Mouse (Mus musculus): Measurements from ENCODE around the gene Lxn.

The Lxn gene

GRCm38 (mm10) chr3:67463450-67464372, at the start of gene Lxn:
Lxn (minus strand) TSS chr3:67463926.
- DNase-seq (ENCODE audit: low read depth, low spot score), result peak; percentile 79

GRCm38 (mm10) chr3:67512807-67513206, 49.1 kb upstream of the Lxn start:
- DNase-seq (ENCODE audit: low read depth, low spot score), result peak; percentile 90

DNA sequence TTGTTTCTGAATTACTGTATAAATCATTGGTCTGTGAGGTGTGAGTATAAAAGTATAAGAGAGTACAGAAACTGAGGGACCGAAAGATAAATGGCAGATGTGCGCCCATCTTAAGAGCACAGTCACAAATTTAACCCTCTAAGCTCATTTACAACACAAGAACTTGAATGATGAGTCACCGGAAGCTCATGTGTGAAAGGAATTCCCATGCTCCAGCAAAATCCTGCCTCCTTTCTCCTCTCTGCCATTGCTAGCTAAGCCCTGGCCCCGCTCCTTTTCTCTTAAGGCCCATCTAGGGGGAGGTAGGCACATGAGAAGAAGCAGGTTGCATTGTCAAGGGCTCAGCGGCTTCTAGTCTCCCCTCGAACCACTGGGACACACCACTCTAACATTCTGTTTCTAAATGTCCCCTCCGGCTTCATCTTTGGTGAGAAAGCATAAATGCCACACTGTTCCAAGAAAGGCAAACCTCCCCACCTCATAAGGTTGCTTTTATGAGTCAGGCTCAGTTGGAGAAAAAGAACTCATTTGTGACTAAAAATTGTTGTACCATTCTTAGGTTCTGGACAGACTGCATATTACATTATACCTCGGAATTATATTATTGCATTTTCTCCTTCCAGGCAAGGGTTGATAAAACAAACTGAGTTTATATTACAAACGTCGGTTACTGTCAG, 44.6 kb upstream of the Lxn start:
- DNase-seq (ENCODE audit: low read depth, low spot score), result peak; percentile 62

- DNase-seq (ENCODE audit: low read depth, low spot score), result peak; percentile 60
Measured at GRCm38 (mm10) chr3:67505286-67505685, 41.6 kb upstream of the Lxn start.

DNA sequence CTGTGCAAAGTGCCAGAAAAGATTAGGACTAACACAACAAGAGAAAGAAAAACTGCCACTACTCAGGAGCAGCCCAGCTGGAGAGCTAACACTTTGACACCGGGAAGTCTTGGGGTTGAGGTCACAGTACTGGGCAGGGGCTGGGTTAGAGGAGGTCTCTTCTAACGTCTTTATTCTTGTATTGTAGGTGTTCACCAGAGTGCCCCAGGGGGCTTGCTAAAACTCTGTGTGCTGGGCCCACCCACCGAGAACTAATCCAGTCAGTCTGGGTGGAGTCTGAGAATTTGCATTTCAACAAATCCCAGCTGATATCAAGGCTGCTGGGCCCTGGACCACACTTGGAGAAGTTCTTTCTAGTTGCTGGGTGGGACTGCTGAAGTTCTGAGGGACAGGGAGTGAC, 40.2 kb upstream of the Lxn start:
- DNase-seq (ENCODE audit: low read depth, low spot score), result no peak

DNA sequence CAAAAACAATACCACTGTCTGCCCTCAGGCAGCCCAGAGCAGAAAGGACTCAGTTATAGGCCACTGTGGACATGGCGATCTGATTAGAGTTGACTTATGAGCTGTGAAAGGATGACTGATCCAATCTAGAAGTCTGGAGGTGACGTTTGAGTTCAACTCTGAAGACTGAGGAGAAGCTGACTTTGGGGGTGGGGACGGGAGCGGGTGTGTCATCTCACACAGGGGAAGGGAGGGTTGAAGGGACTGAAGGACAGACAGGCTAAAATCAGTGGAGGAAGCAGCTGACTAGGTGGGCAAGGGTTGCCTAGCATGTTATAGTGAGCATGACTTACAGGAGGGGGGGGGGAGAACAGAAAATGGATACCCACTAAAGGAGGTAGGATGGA, 35.7 kb upstream of the Lxn start:
- DNase-seq (ENCODE audit: low read depth, low spot score), result no peak

DNA sequence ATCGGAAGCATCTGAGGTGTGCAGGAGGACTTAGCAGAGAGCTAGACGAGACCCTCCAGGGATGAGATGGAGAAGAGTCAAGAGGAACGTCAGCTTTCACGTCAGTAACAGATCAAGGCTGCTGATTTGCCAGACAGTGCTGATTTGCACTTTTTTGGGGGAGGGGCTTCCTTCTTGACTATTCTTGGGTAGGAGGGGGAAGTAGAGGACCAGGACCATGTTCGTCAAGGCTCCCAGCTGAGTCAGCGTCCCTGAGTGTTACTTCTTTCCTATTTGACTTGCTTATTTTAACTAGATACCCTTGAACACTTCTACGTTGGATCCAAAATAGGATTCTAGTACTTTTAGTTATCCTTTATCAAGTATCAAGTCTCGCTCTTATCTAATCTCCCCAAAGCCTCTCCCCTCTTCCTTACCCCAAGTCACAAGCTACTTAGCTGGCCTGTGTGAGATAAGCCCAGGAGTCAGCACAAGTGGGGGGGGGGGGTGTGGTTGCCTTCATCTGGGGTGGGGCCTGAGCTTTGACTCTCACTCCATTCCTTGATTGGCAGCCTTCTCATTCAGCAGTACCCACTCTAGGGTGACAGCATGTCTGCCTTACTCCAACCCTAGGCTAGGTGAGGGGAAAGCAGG, 35.2 kb upstream of the Lxn start:
- DNase-seq (ENCODE audit: low read depth, low spot score), result no peak

- no peak for DNase-seq (ENCODE audit: low read depth, low spot score)
Measured at GRCm38 (mm10) chr3:67497998-67498397, 34.3 kb upstream of the Lxn start.

DNA sequence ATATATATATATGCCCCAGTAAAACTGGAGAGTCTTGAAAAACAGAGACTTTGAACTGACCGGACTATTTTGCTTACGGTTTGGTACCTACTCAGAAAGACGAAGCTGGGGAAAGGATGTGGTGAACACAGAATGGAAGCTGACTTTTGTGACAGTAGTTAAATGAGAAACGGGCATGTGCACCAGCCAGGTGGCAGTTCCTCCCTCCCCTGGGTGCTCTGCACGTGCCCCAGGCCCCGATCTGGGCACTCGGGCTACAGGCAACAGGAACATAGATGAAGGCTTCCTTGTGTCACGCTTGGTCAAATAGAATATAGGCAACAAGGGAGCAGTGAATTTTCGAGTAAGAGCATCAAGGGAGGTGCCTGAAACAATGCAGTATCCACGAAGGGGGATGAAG, 32.6 kb upstream of the Lxn start:
- DNase-seq (ENCODE audit: low read depth, low spot score), result no peak

DNA sequence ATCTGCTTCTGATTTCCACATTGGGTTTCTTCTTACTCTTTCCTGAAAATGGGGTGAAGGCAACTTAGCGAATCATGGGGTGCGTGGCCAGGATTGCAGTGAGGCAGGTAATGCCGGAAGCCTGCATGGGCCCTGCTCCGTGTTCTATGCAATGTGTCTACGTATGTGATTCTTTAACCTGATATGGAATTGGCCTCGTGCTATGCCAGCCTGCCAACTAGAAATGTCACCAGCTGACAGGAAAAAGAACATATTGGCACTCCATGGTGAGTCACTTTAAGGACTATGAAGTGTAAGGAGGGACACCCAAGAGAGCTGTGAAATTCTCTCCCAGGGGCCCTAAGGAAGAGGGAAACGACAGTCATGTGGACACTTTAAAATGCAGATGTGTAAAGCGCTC, 29.4 kb upstream of the Lxn start:
- DNase-seq (ENCODE audit: low read depth, low spot score), result no peak

DNA sequence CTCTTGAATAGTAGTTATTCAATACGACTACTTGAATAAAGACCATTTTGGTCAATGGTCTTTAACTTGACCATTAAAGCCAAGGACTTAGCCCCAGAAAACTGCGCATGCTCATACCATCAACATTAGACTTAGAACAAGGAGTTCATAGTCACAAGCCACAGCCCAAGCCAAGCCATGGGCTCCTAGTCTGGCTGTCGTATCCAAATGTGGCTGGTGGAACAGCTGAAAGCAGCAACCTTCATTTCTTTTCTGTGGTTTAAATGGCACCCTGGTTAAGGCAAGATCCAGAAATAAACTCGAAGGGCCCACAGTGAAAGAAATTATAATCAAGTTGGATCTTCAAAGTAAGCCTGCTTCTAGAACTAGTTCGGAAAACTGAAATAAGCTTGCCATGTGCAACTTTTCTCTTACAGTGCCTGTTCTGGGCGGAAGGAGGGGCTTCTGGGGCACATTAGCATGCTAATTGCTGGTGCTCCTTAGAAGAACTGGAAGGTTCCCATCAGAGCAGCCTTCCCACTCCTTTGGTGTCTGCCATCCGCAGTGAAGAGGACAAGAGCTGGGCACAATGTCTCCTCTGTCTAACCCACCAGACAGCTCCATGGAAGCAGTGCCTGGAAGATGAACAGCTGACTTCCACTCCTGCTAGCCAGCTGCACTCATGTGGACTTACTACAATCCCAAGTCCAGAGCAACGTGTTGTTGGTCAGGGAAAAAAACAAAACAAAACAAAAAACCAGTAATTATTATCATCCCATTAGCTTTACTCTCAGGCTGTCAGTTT, 28.6 kb upstream of the Lxn start:
- DNase-seq (ENCODE audit: low read depth, low spot score), result no peak

DNA sequence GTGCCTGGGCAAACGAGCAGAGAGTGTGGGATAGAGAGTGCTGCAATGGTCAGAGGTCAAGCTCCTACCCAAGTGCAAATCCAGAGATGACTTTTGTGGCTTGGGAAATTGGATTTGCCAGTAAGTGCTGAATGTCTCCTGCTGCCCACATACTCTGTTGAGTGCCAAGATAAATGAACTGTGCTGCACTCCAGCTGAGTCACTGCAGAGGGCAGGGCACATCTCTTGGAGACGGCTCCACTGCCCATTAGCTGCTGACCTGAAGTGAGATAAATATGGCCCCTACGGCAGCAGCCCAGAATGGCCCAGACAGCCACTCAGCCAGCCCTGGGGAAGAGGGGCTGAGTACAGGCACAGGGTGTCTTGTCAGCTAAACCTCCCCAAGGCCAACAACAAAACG, 26.4 kb upstream of the Lxn start:
- peak; percentile 90 for DNase-seq (ENCODE audit: low read depth, low spot score)

GRCm38 (mm10) chr3:67485233-67485632, 21.5 kb upstream of the Lxn start:
- DNase-seq (ENCODE audit: low read depth, low spot score), result no peak

DNA sequence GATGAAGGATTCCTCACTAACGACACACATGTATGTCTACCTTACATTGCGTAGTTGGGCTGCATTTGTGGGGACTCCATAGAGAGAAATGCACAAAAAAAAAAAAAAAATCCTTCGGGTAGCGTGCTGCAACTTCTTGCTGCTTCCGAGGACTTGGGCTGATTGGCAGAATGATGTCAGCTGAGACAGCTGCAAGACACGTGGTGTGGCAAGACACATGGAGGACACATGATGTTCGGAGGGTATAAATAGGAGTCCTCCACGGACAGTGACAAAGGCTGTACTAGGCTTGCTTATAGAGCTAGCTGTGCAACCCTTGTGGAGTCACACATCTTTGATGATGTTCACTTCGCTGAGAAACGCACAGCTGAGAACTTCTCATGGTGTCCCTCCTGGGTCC, 18.7 kb upstream of the Lxn start:
- no peak for DNase-seq (ENCODE audit: low read depth, low spot score)

DNA sequence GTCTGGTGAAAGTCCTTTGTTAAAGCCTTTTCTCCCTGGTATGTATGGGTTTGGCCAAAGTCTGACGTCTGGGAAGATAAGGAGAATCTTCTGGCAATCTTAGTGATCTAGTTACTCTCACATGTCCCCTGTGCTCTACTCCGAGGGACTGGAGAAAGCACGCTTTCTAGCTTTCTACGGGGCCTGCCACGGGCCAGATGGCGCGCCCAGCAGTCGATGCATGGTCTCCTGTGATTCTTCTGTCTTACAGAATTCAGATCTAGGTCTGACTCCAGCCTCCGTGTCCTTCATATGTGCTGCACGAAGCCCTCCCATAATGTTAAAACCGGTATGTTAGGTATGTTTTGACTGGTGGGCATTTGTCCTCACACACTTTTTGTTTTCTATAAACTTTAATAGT, 16.1 kb upstream of the Lxn start:
- DNase-seq (ENCODE audit: low read depth, low spot score), result no peak

- no peak for DNase-seq (ENCODE audit: low read depth, low spot score)
Measured at GRCm38 (mm10) chr3:67473438-67473837, 9.7 kb upstream of the Lxn start.

DNA sequence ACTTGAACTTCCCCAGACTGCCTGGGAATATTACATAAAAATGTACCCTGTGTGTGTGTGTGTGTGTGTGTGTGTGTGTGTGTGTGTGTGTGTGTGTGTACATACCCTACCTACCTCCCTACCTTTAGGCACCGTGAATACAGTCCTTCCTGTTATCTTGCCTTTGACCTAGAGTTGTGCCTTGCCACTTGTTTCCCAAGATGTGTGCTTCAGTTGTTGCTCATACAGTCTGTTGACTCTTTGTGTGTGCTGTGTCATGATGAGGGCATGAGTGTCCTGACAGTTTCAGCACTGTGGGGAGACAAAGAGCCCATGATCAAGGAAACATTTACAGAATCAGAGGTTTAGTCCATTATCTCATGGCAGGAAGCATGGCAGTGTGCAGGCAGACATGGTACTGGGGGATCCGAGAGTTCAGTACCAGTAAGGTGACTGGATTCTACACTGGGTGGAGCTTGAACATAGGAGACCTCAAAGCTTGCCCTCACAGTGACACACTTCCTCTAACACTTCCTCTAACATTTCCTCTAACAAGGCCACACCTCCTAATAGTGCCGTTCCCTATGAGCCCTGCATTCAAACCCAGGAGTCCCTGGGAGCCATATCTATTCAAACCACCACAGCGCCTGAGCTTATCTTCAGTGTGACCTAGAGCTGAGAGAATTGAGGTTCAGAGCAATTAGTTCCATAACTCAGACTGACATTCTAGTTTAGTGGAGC, 7.8 kb upstream of the Lxn start:
- DNase-seq (ENCODE audit: low read depth, low spot score), result no peak

DNA sequence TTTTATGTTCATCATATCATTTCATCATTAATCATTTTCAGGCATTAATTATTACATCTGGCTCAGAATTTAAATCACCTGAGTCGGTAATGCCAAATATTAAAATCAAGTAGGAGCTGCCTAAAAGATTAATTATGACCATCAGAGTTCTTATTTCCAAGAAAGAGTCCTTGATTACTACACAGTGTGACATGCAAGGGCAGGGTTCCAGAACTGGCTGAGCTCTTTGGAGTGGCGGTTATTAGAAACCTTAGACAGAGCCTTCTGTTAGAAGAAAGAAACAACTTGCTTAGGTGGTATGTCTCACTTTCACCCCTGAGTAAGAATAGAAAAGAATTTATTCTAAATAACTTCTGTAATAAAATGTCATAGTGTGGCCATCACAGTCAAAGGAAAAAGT, 3.6 kb upstream of the Lxn start:
- no peak for DNase-seq (ENCODE audit: low read depth, low spot score)

DNA sequence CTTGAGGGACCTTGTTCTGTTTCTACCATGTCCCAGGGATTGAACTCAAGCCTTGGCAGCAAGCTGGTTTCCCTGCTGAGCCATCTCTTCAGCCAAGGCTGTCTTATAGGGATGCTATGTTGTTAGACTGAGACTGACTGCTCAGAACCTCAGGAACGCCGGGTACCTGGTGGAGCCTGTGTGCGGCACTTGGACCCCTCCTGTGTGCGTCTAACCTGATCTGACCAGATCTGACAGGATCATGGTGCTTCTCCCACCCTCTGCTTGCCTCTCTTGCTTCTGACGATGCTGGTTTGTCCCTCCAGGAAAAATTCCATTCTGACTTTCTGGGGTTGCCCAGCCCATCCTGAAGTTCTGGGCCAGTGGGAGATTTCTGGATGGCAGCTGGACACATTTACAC, 2.9 kb upstream of the Lxn start:
- no peak for DNase-seq (ENCODE audit: low read depth, low spot score)

GRCm38 (mm10) chr3:67463001-67463400, 725 bp downstream of the Lxn start:
- peak; percentile 52 for DNase-seq (ENCODE audit: low read depth, low spot score)

DNA sequence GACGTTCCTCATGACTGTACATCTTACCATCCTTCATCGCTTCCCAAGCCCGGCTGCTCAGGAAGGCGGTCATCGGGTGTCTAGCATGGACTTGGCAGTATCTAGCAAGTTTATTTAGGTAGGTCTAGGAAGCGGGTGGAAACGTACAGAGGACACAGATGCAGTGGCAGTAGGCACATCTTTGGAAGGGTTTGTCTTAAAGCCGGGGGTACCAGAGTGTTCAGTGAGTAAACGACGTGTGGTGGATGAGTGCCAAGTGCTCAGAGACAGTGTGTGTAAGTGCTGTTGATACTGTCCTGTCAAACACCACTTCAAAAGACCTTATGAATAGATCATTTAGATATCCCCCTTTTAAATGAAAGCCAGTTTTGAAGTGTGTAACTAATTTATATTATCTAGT, 1.1 kb downstream of the Lxn start:
- peak; percentile 40 for DNase-seq (ENCODE audit: low read depth, low spot score)
